Comparison of ENCODE assay signal across 1 mouse cellular context in the genomic region with DNA sequence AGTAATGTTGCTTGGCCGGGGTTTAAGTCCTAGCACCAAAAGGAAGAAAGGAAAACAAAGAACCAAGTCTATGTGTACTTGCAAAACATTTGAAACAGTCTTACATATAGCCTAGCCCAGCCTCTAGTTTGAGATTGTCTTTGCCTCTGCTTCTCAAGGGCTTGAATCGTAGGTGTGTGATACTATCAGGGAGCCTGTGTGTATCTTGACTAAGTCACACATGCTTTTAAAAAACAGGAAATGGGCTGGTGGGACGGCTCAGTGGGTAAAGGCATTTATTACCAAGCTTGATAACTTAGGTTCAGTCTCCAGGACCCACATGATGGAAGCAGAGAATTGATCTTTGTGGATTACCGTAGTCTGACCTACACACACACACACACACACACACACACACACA.
TF ChIP-seq lines count a peak whose summit lies in the region.

No protein-coding gene starts in this region.

TF ChIP-seq in MEL, 35 proteins besides CTCF, POLR2A, EP300 and RAD21:
- TF ChIP-seq GABPA (IDR thresholded peaks at IDR 0.05; ENCODE audit: low read depth, low read length) (no peak), MXI1 (IDR thresholded peaks at IDR 0.05; ENCODE audit: low read depth, low read length) (peak; percentile 31; the same call in 1 of the 2 replicates)
